In genomic region chr19:32277869-32278268, GRCm38 (mm10) we compare ENCODE assay signal across 26 mouse cellular contexts.
A peak's percentile ranks its signal among the peaks of the same experiment; 100 is the strongest.
DNase-seq lines count a peak whose midpoint lies in the region; ATAC-seq and TF ChIP-seq lines count a peak whose summit lies in the region.
"Had no signal": no experiment of that assay in that cellular context is flagged by ENCODE, and none has a peak within 500 bp of the region (broad histone marks: within the 10 kb centered on the region; RNA-seq: fewer than 3 reads in every experiment).

No protein-coding gene starts in this region.

- H3K4me2 ChIP-seq in kidney, postnatal 0 days (ENCODE audit: low read length) = no peak overlapping the region
- no peak overlapping the region for H3K4me2 ChIP-seq in liver, embryonic 15.5 days
- no peak overlapping the region for H3K4me2 ChIP-seq in forebrain, embryonic 13.5 days
- H3K4me2 ChIP-seq: embryonic facial prominence, embryonic 12.5 days; intestine, embryonic 15.5 days; limb, embryonic 15.5 days; lung, embryonic 15.5 days; neural tube, embryonic 15.5 days had no signal

- TF ChIP-seq CTCF in kidney, postnatal 0 days (IDR thresholded peaks at IDR 0.05; ENCODE audit: low read depth) = no peak

- ATAC-seq in kidney, postnatal 0 days (replicated peaks; ENCODE audit: low FRiP score, low read depth) = no peak
- ATAC-seq in liver, embryonic 15.5 days (ENCODE audit: insufficient read depth) = no peak
- no peak for ATAC-seq in forebrain, embryonic 13.5 days
- ATAC-seq: forebrain, embryonic 16.5 days; hindbrain, embryonic 16.5 days; intestine, embryonic 15.5 days had no signal

- intact Hi-C loops in left cerebral cortex, postnatal 25 days (cut with DNase I) = no loop called here

- no peak overlapping the region for H3K4me3 ChIP-seq in kidney, postnatal 0 days (replicated peaks; ENCODE audit: low read depth, low read length)
- no peak overlapping the region for H3K4me3 ChIP-seq in liver, embryonic 15.5 days (replicated peaks)
- H3K4me3 ChIP-seq in forebrain, embryonic 13.5 days = no peak overlapping the region
- H3K4me3 ChIP-seq: embryonic facial prominence, embryonic 12.5 days; forebrain, embryonic 10.5 days; intestine, embryonic 15.5 days; limb, embryonic 10.5 days; limb, embryonic 15.5 days; lung, embryonic 15.5 days; neural tube, embryonic 15.5 days had no signal

- no peaks in the 10 kb centered on the region for H3K36me3 ChIP-seq in kidney, postnatal 0 days (ENCODE audit: insufficient read depth, low read length)
- no peaks in the 10 kb centered on the region for H3K36me3 ChIP-seq in liver, embryonic 15.5 days (replicated peaks)
- no peaks in the 10 kb centered on the region for H3K36me3 ChIP-seq in forebrain, embryonic 13.5 days (ENCODE audit: poor library complexity, severe bottlenecking)
- H3K36me3 ChIP-seq: embryonic facial prominence, embryonic 12.5 days; forebrain, embryonic 10.5 days; intestine, embryonic 15.5 days; limb, embryonic 10.5 days; limb, embryonic 15.5 days; lung, embryonic 15.5 days; neural tube, embryonic 15.5 days had no signal

- no peak overlapping the region for H3K9ac ChIP-seq in kidney, postnatal 0 days (ENCODE audit: low read depth, low read length)
- no peak overlapping the region for H3K9ac ChIP-seq in liver, embryonic 15.5 days
- H3K9ac ChIP-seq in forebrain, embryonic 13.5 days = no peak overlapping the region
- H3K9ac ChIP-seq: embryonic facial prominence, embryonic 12.5 days; intestine, embryonic 15.5 days; limb, embryonic 15.5 days; lung, embryonic 15.5 days; neural tube, embryonic 15.5 days had no signal

- no peaks in the 10 kb centered on the region for H3K27me3 ChIP-seq in kidney, postnatal 0 days (ENCODE audit: insufficient read depth, low read length)
- H3K27me3 ChIP-seq in liver, embryonic 15.5 days = no peaks in the 10 kb centered on the region
- no peaks in the 10 kb centered on the region for H3K27me3 ChIP-seq in forebrain, embryonic 13.5 days
- H3K27me3 ChIP-seq: embryonic facial prominence, embryonic 12.5 days; intestine, embryonic 15.5 days; limb, embryonic 15.5 days; lung, embryonic 15.5 days; neural tube, embryonic 15.5 days had no signal

- DNase-seq in kidney, postnatal 0 days (ENCODE audit: low spot score) = no peak
- DNase-seq in kidney, postnatal 14 days = no peak
- DNase-seq in CD4-positive helper T cell, adult 2 months (ENCODE audit: low read depth, low spot score) = peak; percentile 40
- DNase-seq in MEL-GATA-1-ER (ENCODE audit: extremely low read depth, low read depth) = peak; percentile 58
- no peak for DNase-seq in left cerebral cortex, postnatal 25 days (ENCODE audit: low spot score in 2 of 2)
- no peak for DNase-seq in ovary, postnatal 10 days (ENCODE audit: low spot score)
- DNase-seq: adrenal gland, postnatal 10 days; cerebellum, adult 8-10 months; cerebellum, postnatal 25 days; heart, postnatal 14 days; kidney, adult 8-10 months; kidney, postnatal 25 days; midbrain, embryonic 14.5 days; right cerebral cortex, postnatal 25 days; thymus, postnatal 25 days had no signal

- peak overlapping the region; percentile 42; the same call in 1 of the 2 replicates for H3K27ac ChIP-seq in kidney, postnatal 0 days
- H3K27ac ChIP-seq in liver, embryonic 15.5 days (replicated peaks) = peak overlapping the region; percentile 9
- no peak overlapping the region for H3K27ac ChIP-seq in forebrain, embryonic 13.5 days
- H3K27ac ChIP-seq: embryonic facial prominence, embryonic 12.5 days; forebrain, embryonic 10.5 days; intestine, embryonic 15.5 days; limb, embryonic 10.5 days; limb, embryonic 15.5 days; lung, embryonic 15.5 days; neural tube, embryonic 15.5 days had no signal

- H3K9me3 ChIP-seq in kidney, postnatal 0 days (replicated peaks; ENCODE audit: low read length) = no peaks in the 10 kb centered on the region
- no peaks in the 10 kb centered on the region for H3K9me3 ChIP-seq in liver, embryonic 15.5 days (replicated peaks)
- H3K9me3 ChIP-seq in forebrain, embryonic 13.5 days (replicated peaks) = no peaks in the 10 kb centered on the region
- H3K9me3 ChIP-seq: embryonic facial prominence, embryonic 12.5 days; forebrain, embryonic 10.5 days; intestine, embryonic 15.5 days; limb, embryonic 10.5 days; limb, embryonic 15.5 days; lung, embryonic 15.5 days; neural tube, embryonic 15.5 days had no signal

- peaks cover 16% of the 10 kb centered on the region; the same call in 1 of the 2 replicates for H3K4me1 ChIP-seq in kidney, postnatal 0 days (replicated peaks; ENCODE audit: insufficient read depth, low read length)
- peaks cover 67% of the 10 kb centered on the region for H3K4me1 ChIP-seq in liver, embryonic 15.5 days (replicated peaks)
- no peaks in the 10 kb centered on the region for H3K4me1 ChIP-seq in forebrain, embryonic 13.5 days

- WGBS in kidney, postnatal 0 days = 66% methylated on average over 3 of the region's 3 CpGs
- 14% methylated on average over 3 of the region's 3 CpGs for WGBS in liver, embryonic 15.5 days (ENCODE audit: insufficient replicate concordance)
- WGBS in forebrain, embryonic 13.5 days = 89% methylated on average over 3 of the region's 3 CpGs

Comparison
In these comparisons a context has a peak if more than half of its experiments do, and no peak if none do; other contexts are left out.
1. DNase-seq: peak in CD4-positive helper T cell, adult 2 months (single experiment) and MEL-GATA-1-ER (single experiment); none in kidney, postnatal 0 days (single experiment), kidney, postnatal 14 days (single experiment), left cerebral cortex, postnatal 25 days (0 of 2) and ovary, postnatal 10 days (single experiment).